Mouse (Mus musculus) MEL (cell line): ENCODE measurements around the gene Got1.

ENCODE experiments used
- CTCF ChIP-seq, 3 experiments: IDR thresholded peaks in 2 of 3; conservative IDR thresholded peaks in 1 of 3; 2 replicates each; pipeline ENCODE4 v1.5.1; 2011 to 2012; ENCODE audit warnings: low read length in 3 of 3, low read depth in 2 of 3, mild to moderate bottlenecking in 2 of 3, improper control_type of control experiment in 1 of 3, inconsistent platforms in 1 of 3, mixed read lengths in 1 of 3, moderate library complexity in 1 of 3; ENCODE audit not compliant: control insufficient read depth in 1 of 3, insufficient read depth in 1 of 3, poor library complexity in 1 of 3, severe bottlenecking in 1 of 3
- GATA1 ChIP-seq: IDR thresholded peaks from 2 replicates; pipeline ENCODE4 v1.6.1; 2011; ENCODE audit warnings: low read depth, low read length, improper control_type of control experiment
- MAX ChIP-seq: IDR thresholded peaks from 2 replicates; pipeline ENCODE4 v1.6.1; 2011; ENCODE audit warnings: low read length, improper control_type of control experiment
- NELFE ChIP-seq: IDR thresholded peaks from 2 replicates; pipeline ENCODE4 v1.6.1; 2011; ENCODE audit warnings: low read depth, low read length, improper control_type of control experiment
- POLR2A ChIP-seq, 2 experiments: IDR thresholded peaks; 2 replicates each; pipeline ENCODE4 v1.6.1; 2011 to 2012; ENCODE audit warnings: low read length in 2 of 2, mild to moderate bottlenecking in 2 of 2, control low read depth in 1 of 2, improper control_type of control experiment in 1 of 2, low read depth in 1 of 2, moderate library complexity in 1 of 2; ENCODE audit not compliant: control insufficient read depth in 1 of 2, insufficient read depth in 1 of 2, poor library complexity in 1 of 2
- POLR2AphosphoS2 ChIP-seq: IDR thresholded peaks from 2 replicates; pipeline ENCODE4 v1.6.1; 2011; ENCODE audit warnings: low read length, improper control_type of control experiment
- TAL1 ChIP-seq: IDR thresholded peaks from 2 replicates; pipeline ENCODE4 v1.6.1; 2012; ENCODE audit warnings: mild to moderate bottlenecking, inconsistent platforms, low read length, moderate library complexity, mixed read lengths
- UBTF ChIP-seq: IDR thresholded peaks from 2 replicates; pipeline ENCODE4 v1.6.1; 2012; ENCODE audit warnings: low read depth, mild to moderate bottlenecking, inconsistent platforms, low read length, improper control_type of control experiment, moderate library complexity, borderline replicate concordance; ENCODE audit not compliant: insufficient read depth
- ZC3H11A ChIP-seq: IDR thresholded peaks from 2 replicates; pipeline ENCODE4 v1.6.1; 2012; ENCODE audit warnings: low read depth, mild to moderate bottlenecking, inconsistent platforms, low read length, improper control_type of control experiment

- TF ChIP-seq POLR2A (IDR thresholded peaks at IDR 0.05; ENCODE audit: control insufficient read depth in 1 of 2, insufficient read depth in 1 of 2, low read depth in 1 of 2, low read length in 2 of 2, poor library complexity in 1 of 2) (no peak), ZC3H11A (no peak), MAX (no peak), GATA1 (no peak), POLR2AphosphoS2 (no peak), CTCF (IDR thresholded peaks at IDR 0.05 in 2 of 3, conservative IDR thresholded peaks at IDR 0.05 in 1 of 3; ENCODE audit: control insufficient read depth in 1 of 3, insufficient read depth in 1 of 3, low read depth in 2 of 3, low read length in 3 of 3, poor library complexity in 1 of 3, severe bottlenecking in 1 of 3) (no peak), TAL1 (no peak), UBTF (no peak), NELFE (no peak)
These were observed 19.0 kb downstream of the Got1 start for GRCm38 (mm10) chr19:43505441-43505840.
